Mouse (Mus musculus): ENCODE data around the gene Itih3.

The Itih3 gene

DNA sequence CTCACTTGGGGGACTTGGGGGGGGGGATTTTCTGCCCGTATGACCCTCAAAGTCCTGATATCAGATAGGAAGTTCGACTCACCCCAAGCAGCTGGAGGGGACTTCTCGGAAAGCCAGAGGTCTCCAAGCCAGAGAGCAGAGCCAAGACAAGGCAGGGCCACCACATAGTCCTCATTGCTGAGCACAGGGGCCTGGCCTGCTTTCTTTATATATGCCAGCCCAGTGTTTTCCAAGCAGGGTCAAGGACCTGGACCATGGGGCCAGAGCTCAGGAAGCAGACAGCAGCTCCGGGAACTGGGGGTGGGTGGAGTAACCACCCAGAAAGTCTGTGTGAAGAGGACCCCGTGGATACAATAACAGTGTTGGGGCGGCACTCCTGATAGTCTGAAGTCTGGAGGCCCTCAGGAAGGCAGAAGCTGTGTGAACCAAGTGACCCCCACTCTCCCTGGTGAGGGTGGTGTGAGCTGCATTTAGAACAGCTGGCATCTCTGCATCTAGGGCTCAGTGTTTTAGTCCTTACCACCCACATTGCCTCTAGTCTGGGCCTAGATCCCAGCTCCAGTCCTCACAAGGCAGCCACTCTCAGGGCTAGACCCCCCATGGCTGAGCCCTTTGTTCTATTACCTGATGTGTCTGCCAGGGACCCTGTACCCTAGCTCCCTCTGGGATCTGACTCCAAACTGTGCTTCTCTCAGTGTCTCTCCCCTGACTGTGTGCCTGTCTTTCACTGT is at the start of gene Itih3:
Gene Itih3 (minus strand): TSS at position 386 of the 731 bp plus-strand sequence.
- in situ Hi-C loops (cut with MboI, MseI) = no loop called here

DNA sequence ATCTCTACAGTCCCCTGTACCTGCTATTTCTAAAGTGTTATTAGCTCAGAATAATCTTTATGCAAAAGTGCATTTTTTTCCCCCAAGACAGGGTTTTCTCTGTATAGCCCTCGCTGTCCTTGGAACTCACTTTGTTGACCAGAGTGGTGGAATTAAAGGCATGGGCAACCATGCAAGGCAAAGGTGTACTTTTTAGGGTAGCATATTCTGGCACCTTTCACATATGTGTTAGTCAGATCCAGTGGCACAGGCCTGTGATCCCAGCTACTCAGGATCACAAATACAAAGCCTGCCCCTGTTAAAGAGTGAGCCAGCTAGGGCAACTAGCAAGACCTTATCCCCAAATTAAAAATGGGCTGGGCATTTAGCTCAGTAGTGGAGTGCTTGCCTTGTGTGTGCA is 36.8 kb upstream of the Itih3 start:
- in situ Hi-C loops (cut with MboI, MseI) = no loop called here

DNA sequence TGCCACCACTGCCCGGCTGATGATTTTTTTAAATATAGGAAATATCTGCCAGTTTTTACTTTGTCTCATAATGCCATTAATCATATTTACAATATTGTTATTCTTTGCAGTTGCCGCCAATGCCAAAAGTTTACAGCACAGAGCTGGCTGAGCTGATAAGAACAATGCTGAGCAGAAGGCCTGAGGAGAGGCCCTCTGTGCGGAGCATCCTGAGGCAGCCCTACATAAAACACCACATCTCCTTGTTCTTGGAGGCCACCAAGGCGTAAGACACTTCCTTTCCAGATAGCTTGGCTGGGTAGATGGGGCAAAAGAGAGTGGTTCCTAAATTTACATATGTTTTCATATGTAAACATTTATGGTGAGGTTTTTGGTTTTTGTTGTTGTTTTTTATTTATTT is 35.5 kb upstream of the Itih3 start:
- in situ Hi-C loops (cut with MboI, MseI) = no loop called here

DNA sequence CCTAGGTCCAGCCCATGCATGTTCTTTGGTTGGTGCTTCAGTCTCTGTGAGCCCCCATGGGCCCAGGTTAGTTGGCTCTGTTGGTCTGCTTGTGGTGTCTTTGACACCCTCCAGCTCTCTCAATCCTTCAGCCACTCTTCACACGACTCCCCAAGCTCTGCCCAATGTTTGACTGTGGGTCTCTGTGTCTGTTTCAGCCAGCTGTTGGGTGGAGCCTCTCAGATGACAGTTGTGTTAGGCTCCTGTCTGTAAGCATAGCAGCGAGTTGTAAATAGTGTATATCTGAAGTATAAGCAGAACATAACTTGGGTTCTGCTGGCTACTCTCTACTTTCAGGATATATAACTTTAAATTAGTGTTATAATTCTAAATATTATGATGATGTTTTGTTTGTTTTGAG is 35.0 kb upstream of the Itih3 start:
- in situ Hi-C loops (cut with MboI, MseI) = no loop called here

DNA sequence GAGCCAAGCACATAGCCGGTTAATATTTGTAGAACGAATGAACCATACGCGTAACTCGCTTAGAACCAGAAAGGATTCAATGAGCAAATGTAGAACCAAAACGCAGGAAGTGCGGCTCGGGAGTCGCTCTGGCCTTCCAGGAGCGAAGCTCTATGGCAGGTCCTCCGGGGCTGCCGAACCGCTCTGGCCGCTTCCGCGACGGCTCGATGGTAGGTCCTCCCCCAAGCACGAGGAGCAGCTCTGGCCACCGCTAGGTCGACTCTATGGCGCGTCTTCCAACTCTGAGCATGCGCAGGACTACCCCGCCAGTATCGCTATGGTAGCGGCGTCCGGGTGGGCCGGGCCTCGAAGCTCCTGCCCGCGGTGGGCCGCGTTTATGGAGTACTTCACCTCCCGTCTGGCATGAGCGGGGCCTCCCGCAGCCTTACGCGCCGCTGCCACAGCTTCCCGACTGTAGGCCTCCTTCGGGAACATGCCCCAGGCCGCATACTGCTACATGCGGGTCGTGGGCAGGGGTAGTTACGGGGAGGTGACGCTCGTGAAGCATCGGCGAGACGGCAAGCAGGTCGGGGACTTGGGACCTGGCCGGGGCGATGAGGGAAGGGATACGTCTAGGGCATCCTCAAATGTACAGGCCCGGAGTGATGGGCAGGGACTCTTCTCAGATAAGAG is 27.7 kb upstream of the Itih3 start, which contains the start of gene Nek4:
Gene Nek4 (plus strand): TSS at position 224 of the 672 bp plus-strand sequence.
- in situ Hi-C loops (cut with MboI, MseI) = no loop called here

DNA sequence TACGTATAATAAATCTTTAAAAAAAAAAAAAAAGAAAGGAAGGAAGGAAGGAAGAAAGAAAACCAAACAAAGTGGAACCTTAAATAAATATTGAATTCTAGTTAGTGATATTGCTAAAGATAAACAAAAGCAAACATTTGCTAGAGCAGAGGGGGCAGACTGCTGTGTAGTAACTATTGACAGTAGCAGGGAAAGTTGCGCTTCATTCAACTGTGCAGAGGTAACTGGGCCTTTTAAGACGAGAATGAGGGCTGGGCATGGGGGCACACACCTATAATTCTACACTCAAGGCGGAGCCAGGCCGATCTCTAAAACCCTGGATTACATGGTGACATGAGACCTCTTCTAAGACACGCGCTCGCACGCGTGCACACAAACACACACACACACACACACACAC is 26.4 kb upstream of the Itih3 start:
- in situ Hi-C loops (cut with MboI, MseI) = no loop called here

DNA sequence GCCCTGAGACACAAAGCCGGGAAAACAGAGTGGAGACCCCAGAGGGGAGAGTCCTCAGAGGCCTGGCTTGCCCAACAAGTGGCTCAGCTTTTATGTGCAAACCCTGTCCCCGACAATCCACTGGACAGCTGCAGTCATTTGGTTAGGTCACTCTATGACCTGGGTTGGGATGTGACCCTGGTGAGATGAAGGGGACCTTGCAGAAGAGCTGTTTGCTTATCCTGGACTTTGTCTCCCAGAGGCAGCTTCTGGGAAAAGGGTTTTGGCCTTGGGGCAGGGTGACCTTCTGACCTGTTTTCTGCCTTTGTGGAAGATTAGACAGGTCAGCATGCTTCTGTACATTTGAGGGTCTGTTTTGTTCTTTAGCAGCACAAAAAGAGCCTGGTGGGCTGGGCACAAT is 21.2 kb upstream of the Itih3 start:
- in situ Hi-C loops (cut with MboI, MseI) = no loop called here

DNA sequence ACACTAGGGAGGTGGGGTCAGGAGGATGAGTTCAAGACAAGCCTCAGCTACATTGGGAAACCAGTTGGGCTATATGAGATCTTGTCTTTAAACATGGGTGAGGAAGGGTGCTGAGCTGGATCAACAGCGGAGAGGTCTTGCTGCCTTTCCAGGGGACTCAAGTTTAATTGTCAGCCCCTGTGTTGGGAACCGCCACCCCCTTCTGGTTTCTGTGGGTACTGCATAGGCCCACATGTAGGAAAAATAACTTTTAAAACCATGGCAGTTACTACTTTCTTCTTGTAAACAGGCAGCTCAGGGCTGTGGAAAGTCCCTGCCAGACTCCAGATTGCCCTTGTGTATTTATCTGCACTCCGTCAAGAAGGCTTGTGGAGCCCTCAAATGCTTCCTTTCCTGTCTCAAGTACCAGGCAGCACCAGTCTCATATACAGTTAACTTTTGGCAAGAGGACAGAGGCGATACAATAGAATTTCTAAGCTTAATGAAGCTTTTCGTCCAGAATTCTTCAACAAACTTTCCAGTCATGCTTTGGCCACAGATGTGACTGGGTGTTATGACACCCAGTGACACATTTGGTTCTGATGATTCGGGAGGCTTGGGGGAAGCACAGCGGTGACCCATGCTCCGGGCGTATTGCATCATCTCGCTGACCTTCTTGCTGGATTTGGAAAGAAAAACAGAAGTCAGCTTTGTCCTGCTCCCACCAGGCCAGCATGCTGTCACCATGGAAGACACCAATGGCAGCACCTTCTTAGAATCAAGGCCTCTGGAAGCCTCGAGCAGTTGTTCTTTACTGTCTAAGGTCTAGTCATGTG is 20.5 kb upstream of the Itih3 start:
- in situ Hi-C loops (cut with MboI, MseI) = no loop called here

DNA sequence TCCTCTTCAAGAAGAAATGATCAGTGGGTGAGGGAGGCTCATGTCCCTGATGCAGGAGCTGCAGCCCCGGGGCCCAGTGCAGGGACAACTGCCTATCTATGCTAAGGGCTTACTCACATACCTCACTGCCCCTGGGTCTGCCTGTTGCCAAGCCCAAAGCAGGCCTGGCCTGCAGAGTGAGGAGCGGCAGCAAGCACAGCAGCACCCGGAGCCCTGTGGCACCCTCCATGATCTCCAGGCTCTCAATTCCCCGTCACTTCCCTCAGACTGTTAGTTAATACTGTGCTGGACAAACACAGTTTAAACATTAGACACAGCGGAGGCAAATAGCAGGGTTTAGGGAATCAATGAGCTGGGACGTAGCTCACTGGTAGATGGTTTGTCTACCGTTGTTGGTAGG is 19.5 kb upstream of the Itih3 start, which contains the start of gene Itih1:
Gene Itih1 (minus strand): TSS at position 252 of the 400 bp plus-strand sequence.
- in situ Hi-C loops (cut with MboI, MseI) = no loop called here

DNA sequence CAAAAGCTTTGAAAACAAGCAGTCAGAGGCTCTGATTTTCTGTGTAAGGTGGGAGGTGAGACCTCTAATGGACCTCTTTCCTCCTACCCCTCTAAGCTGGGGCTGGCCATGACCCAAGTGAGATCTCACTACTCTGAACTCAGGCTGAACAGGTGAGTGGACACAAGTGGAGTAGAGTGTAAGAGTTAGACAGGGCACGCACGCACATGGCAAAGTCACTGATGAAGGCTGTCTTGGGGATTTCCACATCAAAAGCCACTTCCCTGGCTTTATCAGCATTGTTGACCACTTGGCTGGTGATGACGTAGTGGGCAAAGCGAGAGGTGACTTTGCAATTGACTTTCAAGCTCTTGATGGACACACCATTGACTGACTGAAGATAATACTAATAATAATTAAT is 18.7 kb upstream of the Itih3 start:
- in situ Hi-C loops (cut with MboI, MseI) = no loop called here

DNA sequence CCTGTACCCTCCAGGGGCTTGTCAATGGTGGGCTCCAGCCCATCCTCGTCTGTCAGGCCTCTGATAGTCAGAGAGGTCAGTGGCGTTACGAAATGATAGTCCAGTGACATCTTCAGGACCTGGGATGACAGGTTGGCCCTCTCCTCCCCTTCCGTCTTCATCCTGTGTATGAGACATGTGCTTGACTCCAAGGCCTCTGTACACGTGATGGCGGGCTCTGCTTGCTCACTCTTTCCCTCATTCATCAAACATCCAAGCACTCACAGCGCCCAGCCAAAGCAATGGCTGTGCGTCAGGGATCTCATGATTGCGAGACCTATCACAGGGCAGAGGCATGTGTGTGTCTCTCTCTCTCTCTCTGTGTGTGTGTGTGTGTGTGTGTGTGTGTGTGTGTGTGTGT is 9.8 kb upstream of the Itih3 start:
- in situ Hi-C loops (cut with MboI, MseI) = no loop called here

DNA sequence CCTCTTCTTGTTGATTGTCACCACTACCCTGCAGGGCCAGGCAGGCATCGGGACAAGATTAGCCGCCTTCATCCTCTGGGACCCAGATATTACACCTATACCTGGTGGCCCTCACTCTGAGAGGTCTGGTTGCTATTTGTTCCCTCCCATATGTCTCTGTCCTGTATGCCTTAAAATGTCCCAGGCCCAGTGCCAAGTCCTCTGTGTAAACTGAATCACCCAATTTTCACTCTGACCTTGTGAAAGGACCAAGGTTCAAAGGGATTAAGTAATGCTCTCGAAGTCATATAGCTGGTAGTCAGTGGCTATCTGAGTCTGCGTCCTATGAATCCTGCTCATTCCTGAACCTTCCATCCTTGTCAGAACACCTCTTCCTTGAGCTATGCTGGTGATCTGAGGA is 6.8 kb upstream of the Itih3 start:
- in situ Hi-C loops (cut with MboI, MseI) = no loop called here

DNA sequence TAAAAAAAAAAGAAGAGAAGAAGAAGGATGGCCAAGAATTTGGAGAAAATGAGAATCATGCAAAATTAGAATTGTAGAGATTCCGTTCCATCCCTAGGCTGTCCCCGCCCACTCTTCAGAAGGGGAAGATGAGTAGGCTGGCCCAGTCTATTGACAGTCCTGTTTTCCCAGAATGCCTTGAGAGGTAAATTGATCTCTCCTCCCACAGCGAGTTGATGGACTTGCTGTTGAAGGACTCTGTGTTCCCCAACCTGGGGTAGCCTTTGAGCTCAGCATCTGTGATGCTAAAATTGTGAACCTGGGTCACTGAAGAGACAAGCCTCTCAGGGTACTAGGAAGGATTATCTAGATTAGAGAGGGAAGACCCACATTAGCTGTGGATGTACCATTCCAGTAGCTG is 1.9 kb upstream of the Itih3 start:
- in situ Hi-C loops (cut with MboI, MseI) = no loop called here

DNA sequence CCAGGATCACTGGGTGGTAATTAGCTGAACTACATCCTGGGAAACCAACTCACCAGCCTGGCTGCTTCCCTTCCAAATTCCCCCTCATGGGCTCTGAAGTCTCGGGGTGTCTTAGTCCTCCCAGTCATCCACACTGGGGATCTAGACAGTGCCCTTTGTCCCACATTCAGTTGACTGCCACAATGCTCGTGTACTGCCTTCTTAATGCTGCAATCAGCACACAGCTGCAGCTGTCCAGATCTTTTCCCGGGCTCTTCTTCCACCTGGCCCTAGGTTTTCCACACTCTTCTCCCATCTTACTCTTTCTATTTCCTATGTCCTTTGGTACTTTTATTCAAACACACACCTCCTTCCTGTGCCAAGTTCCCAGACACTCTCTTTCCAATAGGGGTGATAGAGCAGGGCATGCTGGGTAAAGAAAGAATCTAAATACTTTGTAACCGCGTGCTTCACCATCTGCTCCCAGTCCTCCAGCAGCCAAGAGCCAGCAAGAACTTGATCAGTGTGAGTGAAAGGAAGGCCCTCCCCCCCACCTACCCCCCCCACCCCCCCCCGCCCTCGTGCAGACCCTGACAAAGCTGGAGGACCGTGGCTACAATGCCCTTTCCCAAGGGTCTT is 1.4 kb downstream of the Itih3 start:
- in situ Hi-C loops (cut with MboI, MseI) = no loop called here

DNA sequence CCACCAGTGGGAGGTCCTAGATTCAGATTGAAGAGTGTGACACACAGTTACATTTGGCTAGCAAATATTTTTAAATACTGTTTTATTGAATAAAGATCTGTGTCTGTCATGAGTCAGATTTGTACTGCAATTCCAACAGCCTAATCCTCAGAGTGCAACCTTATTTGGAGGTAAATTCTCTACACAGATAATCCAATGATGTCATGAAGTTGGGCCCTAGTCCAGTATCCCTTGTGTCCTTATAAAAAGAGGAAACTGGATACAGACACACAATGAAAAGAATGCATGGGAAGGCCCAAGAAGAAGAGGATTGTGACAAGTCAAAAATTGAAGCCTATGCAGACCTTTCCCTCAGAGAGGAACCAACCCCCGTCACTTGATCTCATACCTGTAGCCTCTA is 7.0 kb downstream of the Itih3 start:
- in situ Hi-C loops (cut with MboI, MseI) = no loop called here

DNA sequence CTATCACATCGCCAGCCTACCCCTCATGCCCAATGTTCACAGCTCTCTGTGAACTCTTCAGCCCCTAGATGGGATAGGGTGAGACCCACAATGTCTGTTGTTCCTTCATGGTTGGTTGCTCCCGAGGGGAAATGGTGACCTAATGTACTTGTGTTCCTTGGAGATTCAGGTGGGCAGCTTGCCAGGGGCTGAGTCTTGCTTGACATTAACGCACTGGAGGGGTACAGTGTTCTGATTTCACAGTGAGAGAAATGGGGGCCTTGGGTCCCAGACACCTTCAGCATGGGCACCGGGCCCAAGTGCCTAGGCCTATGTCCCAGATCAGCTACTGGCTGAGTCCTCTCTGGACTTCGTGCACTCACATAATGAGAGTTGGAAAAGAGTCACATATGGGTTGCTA is 10.2 kb downstream of the Itih3 start:
- in situ Hi-C loops (cut with MboI, MseI) = no loop called here

DNA sequence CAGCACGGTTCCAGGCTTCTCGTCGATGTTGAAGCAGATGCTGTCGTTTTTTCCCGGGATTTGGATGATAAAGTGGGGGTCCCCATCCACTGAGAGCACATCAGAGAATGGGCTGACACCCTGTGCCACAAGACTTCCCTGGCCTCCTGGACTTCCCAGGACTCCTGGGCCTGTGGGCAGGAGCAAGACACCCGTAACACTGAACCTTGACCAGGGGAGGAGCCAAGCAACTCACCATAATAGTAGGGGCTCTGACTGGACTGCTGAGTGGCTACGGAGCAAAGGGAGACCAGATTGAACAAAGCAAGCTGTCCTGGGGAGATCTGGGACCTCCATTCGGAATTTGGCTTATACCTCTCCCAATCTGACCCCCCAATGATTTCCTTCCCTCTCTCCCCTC is 10.9 kb downstream of the Itih3 start:
- in situ Hi-C loops (cut with MboI, MseI) = no loop called here

DNA sequence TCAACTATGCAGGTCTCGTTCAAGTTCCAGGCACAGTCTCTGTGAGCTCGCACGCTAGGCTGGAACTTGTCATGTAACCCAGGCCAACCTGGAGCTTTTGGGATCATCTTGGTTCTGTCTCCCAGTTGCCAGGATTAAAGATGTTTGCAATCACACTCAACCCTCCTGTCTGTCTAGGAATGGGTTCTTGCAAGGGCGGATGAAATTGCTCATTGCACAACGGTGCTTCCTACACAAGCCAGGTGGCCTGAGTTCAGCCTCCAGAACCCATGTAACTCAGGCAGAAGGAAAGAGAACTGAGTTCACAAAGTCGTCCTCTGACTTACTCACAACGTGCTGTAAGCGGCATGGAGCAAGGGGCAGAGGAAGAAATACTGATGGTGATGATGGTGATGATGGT is 12.4 kb downstream of the Itih3 start:
- in situ Hi-C loops (cut with MboI, MseI) = no loop called here

DNA sequence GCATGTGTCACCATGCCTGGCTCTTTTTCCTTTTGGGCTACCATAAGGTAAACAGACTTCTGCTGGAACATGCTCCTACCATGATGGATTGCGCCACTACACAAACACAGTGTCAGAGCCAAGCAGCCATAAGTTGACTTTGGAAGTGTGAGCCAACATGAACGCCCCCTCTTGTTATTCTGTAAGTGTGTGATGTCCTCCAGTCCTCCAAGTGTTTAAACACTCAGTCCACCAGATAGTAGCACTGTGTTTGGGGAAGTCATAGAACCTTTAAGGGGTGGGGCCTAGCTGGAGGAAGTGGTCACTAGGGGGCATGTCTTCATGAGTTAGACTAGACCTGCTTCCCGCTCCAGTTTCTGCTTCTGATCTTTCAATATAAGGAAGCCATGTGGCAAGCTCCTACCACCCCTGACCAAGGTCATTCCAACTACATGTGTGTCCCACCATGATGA is 15.7 kb downstream of the Itih3 start:
- in situ Hi-C loops (cut with MboI, MseI) = no loop called here

DNA sequence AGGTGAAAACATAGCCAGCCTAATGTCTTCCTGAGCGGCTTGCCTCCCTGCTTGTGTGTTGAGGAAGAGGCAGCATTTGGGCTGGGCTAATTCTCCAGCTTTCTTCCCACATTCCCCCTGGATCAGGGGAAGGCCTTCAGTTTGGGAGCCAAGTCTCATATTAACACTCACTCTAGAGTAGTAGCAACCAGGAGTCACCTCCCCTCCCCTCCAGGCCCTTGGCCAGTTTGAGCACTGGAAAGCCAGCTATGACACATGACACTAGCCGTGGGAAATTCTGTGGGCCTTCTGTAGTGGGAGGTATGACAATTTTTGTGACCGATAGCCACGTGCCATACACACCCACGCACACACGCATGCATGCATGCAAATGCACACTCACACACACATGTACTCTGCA is 17.6 kb downstream of the Itih3 start:
- in situ Hi-C loops (cut with MboI, MseI) = no loop called here

DNA sequence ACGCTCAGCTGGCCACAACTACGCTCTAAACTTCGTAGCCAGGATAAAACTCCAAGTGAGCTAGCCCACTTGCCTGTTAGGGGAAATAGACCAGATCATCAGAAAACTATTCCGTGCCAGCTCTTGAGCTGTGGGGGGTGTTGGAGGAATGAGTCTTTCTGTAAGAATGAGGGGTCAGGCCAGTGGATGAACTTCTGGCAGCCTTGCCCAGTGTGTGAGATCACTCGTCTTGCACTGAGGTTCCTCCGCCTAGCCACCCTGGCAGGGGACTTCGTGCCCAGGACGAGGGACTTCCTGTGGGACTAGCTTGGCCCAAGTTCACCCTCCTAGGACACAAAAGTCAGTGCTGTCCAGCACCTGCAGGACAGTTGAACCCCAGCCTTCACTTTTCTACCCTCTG is 19.3 kb downstream of the Itih3 start:
- in situ Hi-C loops (cut with MboI, MseI) = no loop called here

DNA sequence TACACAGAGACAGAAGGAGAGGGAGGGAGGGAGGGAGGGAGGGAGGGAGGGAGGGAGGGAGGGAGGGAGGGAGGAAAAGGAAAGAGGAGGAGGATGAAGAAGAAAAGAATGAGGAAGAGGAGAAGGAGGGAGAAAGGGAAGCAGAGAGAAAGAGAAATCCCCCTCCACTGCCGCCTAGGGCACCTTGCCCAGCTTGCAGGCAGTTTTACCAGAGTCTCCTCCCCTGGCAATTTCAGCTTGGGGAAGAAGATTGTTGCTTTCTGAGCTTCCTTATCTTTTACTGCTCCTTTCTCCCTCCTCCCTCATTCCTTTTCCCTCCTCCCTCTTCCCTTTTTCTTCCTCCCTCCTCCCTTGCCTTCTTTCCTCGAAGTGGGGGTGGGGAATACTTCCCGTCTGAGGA is 20.5 kb downstream of the Itih3 start:
- in situ Hi-C loops (cut with MboI, MseI) = no loop called here

Data from T-helper 1 cell (primary cell).